Mouse (Mus musculus): ENCODE data around the gene Lifr. TPM values are rescaled to one million over a fixed set of nuclear protein-coding genes. Genes with fewer than 3 reads are reported as not detected.

The Lifr gene
- 10 to 100 TPM; 64.6 to 75.2 TPM for total RNA-seq (2021)
- long read RNA-seq, experiment 1, partial matches to known transcripts: 6 of 17 reads
- long read RNA-seq, experiment 1, other reads (novel, unspliced or antisense): 10 of 17 reads
- long read RNA-seq, experiment 2, full-length matches to known transcripts: 4 of 23 reads
- long read RNA-seq, experiment 2, partial matches to known transcripts: 3 of 23 reads
- long read RNA-seq, experiment 2, other reads (novel, unspliced or antisense): 16 of 23 reads

DNA sequence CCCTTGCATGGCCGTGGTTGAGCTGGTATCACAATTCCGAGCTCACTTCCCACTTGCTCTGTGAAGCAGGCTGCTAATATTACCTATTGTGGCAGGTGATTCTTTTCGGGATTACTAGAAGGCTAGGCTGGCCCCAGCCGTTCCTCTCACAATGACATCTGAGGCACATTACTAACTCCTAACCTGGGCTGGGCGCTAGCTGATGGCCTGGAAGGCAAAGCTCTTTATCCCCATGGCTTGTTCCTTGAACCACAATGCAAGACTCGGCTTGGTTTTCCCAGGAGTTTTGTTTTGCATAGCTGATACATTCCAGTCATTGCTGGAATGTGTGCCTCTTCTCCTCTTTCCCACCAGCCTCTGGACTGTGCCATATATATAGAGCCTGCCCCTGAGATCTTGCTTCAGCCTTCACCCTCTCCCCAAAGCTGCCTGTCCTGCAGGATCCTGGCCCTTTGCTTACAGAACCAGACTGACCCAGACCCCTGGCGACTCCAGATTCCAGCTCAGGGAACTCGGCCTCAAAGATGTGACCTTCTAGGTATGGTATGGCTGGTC, at the start of gene Lifr:
Gene Lifr, plus strand, starts transcription at position 404 of the 555 bp plus-strand sequence.
- DNase-seq (ENCODE audit: low spot score in 2 of 2): no peak

DNA sequence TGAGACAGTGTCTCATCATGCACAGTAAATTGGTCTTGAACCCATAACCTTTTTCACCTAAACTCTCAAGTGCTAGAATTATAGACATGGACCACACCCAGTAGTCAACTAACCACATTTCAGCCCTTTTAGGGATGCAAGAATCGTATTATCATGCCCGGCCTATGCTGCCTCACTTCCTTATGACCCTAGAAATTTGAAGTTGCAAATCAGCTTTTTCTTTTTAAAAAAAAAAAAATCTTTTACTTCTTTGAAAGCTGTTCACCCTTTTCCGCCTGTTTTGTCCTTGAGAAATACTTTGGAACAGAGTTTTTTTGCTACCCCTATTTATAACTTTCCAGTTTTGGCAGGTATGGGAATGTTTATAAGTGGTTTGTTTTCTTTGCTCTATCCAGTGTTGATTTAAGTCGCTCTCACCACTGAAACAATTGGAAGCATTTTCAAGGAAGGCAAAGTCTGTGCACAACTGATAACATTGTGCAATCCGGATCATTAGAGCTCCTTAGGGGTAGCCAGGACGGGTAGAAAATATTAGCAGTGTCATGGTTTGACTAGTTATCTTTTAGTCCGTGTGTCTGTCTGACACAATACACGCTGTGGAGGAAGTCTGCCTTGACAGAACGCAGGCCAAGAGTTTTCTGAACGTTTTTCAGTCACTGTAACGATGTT, 46.2 kb upstream of the Lifr start:
- DNase-seq (ENCODE audit: low spot score in 2 of 2): no peak

DNA sequence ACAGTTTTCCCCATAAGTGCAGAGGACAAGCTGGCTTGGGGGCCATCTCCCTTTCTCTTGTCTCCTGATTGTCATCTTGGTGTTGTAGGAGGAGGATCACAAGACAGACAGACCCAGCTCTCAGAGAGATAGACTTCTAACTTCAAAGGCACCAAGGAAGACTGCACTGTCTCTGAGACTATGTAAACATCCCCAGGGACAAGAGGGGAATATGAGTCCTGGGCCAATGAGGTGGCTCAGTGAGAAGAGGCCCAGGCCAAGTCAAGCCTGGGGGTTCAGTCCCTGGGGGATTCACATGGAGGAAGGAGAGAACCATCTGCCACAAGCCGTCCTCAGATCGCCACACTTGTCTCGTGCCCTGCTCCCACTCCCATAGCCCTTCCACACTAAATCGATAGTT, 45.4 kb upstream of the Lifr start:
- DNase-seq (ENCODE audit: low spot score in 2 of 2): no peak

DNA sequence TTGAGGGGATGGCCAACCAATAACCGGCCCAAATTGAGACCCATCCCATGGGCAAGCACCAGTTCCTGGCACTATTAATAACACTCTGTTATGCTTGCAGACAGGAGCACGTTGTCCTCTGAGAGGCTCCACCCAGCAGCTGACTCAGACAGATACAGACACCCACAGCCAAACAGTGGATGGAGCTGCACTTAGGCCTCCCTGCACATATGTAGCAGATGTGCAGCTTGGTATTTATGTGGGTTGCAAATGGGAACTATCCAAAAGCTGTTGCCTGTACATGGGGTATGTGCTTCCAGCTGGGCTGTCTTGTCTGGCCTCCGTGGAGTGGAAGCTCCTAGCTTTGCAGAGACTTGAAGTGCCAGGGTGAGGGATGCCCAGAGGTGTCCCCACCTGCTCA, 42.5 kb upstream of the Lifr start:
- DNase-seq (ENCODE audit: low spot score in 2 of 2): no peak

GRCm38 (mm10) chr15:7048916-7049315, 41.5 kb upstream of the Lifr start:
- no peak for DNase-seq (ENCODE audit: low spot score in 2 of 2)

GRCm38 (mm10) chr15:7051666-7052065, 38.7 kb upstream of the Lifr start:
- no peak for DNase-seq (ENCODE audit: low spot score in 2 of 2)

DNA sequence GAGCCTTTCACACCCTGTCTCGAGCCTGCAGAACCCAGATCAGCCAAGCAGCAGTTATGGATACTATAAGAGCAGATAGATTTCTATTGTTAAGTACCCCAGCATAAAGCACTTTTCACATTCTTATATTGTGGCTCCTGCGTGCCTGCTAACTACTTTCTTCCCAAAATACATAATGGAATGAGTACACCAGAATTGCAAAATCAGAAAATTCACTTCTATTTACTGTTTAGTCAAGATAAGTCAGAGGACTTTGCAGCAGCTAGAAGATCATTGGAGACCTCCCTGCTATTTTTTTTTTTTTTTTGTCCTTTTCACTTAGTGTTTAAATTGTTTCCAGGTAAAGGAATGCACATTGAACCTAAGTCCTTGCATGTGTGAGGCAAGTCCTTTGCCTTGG, 38.3 kb upstream of the Lifr start:
- DNase-seq (ENCODE audit: low spot score in 2 of 2): no peak

DNA sequence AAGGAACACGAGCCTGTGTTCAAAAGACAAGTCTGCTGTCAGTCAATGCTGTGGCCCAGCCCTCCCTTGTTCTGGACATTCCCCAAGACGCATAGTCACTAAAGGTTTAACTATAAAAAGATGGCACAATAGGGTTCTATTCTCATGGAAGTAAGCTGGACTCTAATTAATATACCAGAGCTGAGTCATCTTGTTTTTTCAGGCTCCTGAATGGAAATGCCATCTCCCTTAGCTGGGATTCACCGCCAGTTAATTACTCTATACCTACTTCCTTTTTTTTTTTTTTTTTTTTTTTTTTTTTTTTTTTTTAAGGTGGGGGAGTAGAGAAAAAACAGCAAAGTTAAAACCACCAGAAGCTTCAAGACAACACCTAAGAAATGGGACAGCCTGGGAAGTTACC, 33.6 kb upstream of the Lifr start:
- no peak for DNase-seq (ENCODE audit: low spot score in 2 of 2)

DNA sequence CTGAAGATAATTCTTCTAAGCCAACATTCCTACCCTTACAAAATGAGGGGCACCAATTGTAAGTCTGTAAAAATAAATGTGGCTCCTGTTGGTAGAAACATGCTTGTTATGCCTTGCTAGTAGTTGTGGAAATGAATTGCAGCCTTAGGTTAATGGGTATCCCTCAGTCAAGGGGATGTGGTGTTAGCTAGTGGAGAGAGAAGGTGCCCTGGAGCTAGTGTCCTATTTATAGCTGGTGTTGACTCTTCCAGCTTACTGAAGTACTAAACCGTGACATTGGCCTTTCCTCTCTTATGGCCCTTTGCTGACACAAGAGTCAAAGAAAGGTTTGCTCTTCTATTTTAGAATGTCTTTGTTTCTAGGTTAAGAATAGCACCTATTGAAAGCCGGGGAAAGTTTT, 29.9 kb upstream of the Lifr start:
- no peak for DNase-seq (ENCODE audit: low spot score in 2 of 2)

- no peak for DNase-seq (ENCODE audit: low spot score in 2 of 2)
These were observed 28.3 kb upstream of the Lifr start for GRCm38 (mm10) chr15:7061995-7062697.

- no peak for DNase-seq (ENCODE audit: low spot score in 2 of 2)
These were observed 27.8 kb upstream of the Lifr start for GRCm38 (mm10) chr15:7062698-7063009.

DNA sequence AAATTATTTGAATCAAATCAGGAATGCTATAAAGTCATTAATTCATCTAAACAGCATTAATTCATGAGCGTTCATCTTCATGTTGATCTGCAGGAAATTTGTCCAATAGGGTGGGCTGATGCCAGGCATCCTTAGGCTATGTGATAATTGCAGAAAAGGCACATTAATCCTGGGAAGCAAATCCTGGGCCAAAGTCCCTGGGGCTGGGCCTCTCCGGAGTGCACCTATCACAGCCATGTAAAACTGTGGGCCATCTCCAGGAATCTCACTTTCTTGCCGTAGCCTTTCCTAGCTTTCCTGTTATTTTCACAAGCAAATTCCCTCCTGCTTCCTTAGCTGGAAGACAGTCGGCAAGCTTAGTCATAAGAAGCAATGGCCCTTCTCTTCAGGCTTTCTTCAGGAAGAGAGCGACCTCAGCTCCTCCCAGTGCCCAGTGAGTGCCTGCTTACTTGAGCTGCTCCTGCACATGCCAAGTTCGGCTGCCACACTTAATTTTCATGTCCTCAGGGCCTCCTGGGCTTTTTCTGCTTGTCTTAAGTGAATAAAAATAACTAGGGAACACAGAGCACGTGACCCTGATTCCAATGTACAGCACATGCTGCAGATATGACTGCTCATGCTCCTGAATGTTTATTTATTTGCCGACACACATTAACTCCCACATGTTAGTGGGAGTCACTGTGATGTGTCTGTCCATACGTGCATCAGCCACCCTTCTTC, 26.7 kb upstream of the Lifr start:
- no peak for DNase-seq (ENCODE audit: low spot score in 2 of 2)

- DNase-seq (ENCODE audit: low spot score in 2 of 2): no peak
These were observed 25.4 kb upstream of the Lifr start for GRCm38 (mm10) chr15:7064992-7065523.

DNA sequence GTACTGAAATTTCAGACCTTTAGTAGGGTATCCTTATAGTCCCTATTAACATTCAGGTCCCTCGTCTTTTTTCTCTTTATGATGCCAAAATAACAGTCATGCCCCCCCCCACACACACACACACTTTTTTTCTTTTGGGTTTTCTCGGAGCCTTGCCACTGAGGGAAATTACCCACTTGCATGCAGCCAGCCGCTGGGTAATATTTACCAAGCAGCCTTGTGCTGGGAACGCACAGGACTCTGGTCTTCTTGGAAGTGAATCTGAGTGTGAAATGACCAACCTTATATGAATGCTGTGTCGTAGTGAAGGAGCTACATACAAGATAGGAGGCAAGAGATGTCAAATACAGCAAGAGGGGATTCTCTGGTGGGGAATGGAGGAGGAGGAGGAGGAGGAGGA, 24.8 kb upstream of the Lifr start:
- no peak for DNase-seq (ENCODE audit: low spot score in 2 of 2)

DNA sequence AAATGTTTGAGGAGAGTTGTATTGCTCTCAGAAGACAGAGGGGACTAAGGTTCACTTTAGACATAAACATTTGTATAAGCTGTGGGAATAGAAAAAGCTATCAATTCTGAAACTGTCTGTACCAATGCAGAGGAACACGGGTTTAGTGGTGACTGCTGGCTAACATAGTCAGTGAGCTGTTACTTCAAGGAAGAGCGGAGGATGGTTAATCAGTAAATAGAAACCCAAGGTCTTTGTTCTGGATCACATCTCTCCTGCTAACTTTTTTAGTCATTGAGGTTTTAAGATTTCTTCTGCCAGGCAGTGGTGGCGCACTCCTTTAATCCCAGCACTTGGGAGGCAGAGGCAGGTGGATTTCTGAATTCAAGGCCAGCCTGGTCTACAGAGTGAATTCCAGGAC, 23.7 kb upstream of the Lifr start:
- no peak for DNase-seq (ENCODE audit: low spot score in 2 of 2)

DNA sequence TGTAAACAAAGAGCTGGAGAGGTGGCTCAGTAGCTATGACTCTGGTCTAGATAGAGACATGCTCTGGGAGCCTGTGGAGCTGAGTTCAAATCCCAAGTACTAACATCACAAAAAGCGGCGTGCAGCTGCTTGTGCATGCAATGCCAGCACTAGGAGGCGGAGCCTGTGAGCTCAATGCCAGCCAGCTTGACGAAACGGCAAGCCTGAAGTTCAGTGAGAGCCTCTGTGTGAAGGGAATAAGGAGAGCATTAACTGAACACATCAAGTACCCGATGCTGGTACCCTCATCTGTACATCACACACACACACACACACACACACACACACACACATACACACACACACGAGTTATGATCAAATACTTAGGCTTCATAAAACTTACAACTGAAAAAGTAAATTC, 21.0 kb upstream of the Lifr start:
- no peak for DNase-seq (ENCODE audit: low spot score in 2 of 2)

DNA sequence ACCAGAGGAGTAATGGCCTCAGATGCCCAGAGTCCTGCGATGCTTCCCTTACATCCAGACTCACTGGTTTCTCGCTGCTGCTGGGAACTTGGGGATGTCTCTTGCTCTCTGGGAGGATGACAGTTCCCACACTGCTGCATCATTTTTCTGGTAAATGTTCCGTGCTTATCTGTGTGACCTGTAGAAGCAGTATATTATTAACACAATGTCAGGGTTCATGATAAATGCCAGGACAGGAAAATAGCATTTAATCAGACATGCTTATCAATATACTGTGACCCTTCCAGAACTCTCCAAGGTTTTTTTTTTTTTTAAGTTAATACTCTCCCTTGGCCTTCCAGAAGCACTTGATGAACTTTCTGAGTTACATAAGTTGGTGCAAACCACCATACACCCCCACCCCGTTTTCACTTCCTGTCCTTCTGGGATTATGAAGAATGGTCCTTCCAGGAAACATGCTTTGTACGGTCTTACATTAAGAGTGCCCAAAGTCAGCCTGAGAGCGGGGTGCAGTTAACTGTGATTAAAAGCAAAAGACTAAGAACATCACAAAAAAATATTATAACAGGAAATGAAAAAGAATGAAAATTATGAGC, 20.1 kb upstream of the Lifr start:
- no peak for DNase-seq (ENCODE audit: low spot score in 2 of 2)

DNA sequence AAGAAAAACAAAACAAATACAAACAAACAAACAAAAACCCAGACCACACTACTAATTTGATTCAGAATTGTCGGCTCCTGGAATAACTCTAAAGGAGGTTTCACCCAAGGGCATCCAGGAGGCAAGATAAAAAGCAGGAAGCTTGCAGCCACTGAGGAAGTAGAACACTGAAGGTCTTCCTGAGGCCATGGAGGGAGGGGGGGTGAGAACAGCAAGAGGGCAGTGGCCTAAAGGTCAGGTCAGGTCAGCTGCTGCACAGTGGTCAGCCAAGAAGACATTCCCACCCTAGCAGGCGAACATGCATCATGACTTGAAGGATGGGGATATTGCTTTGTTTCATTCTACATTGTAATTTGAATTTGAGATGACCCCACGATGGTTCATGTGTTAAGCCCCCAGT, 17.1 kb upstream of the Lifr start:
- DNase-seq (ENCODE audit: low spot score in 2 of 2): no peak

- DNase-seq (ENCODE audit: low spot score in 2 of 2): no peak
These were observed 15.2 kb upstream of the Lifr start for GRCm38 (mm10) chr15:7075185-7075584.

GRCm38 (mm10) chr15:7078356-7078755, 12.1 kb upstream of the Lifr start:
- DNase-seq (ENCODE audit: low spot score in 2 of 2): no peak
